Mouse (Mus musculus) E14TG2a.4 (cell line): ENCODE measurements around the gene Rnf144b.

Experiments used
- H3K27me3 ChIP-seq: 2 replicates; pipeline ENCODE4 v1.6.1; 2014; ENCODE audit warnings: low read length, control low read depth; ENCODE audit not compliant: insufficient read depth
- H3K36me3 ChIP-seq: 2 replicates; pipeline ENCODE4 v1.6.1; 2014; ENCODE audit warnings: low read length, control low read depth; ENCODE audit not compliant: insufficient read depth
- H3K4me1 ChIP-seq: replicated peaks from 2 replicates; pipeline ENCODE4 v1.6.1; 2014; ENCODE audit warnings: low read depth, low read length, control low read depth
- H3K4me3 ChIP-seq: replicated peaks from 2 replicates; pipeline ENCODE4 v1.5.1; 2014; ENCODE audit warnings: mild to moderate bottlenecking, low read length
- H3K9me3 ChIP-seq: 2 replicates; pipeline ENCODE4 v1.6.1; 2014; ENCODE audit warnings: low read length, control low read depth
- CTCF ChIP-seq: conservative IDR thresholded peaks from 2 replicates; pipeline ENCODE4 v1.5.1; 2014; ENCODE audit warnings: low read length
- NANOG ChIP-seq: IDR thresholded peaks from 2 replicates; pipeline ENCODE4 v1.6.1; 2014; ENCODE audit warnings: borderline replicate concordance, low read length, mixed read lengths
- POU5F1 ChIP-seq: IDR thresholded peaks from 2 replicates; pipeline ENCODE4 v1.6.1; 2014; ENCODE audit warnings: low read length, borderline replicate concordance

Rnf144b gene

GRCm38 (mm10) chr13:47172891-47173290, 50.4 kb downstream of the Rnf144b start:
- H3K36me3 ChIP-seq = no peaks in the 10 kb centered on the region
- H3K27me3 ChIP-seq = peaks cover under 1% of the 10 kb centered on the region; the same call in 1 of the 2 replicates
- H3K4me3 ChIP-seq = no peak overlapping the region
- H3K9me3 ChIP-seq = peaks cover 19% of the 10 kb centered on the region
- H3K4me1 ChIP-seq = peaks cover 14% of the 10 kb centered on the region
- TF ChIP-seq CTCF (no peak), POU5F1 (no peak), NANOG (no peak)

GRCm38 (mm10) chr13:47178182-47178581, 55.7 kb downstream of the Rnf144b start:
- TF ChIP-seq CTCF = no peak
- no peak for TF ChIP-seq NANOG
- TF ChIP-seq POU5F1 = no peak
- Histone ChIP-seq H3K27me3 (peaks cover 8% of the 10 kb centered on the region), H3K4me3 (no peak overlapping the region), H3K9me3 (no peaks in the 10 kb centered on the region), H3K36me3 (no peaks in the 10 kb centered on the region), H3K4me1 (no peaks in the 10 kb centered on the region)

GRCm38 (mm10) chr13:47180776-47181175, 58.3 kb downstream of the Rnf144b start:
- TF ChIP-seq CTCF = no peak
- no peak for TF ChIP-seq POU5F1
- no peak for TF ChIP-seq NANOG

GRCm38 (mm10) chr13:47182366-47182765, 59.9 kb downstream of the Rnf144b start:
- Histone ChIP-seq H3K4me1 (no peaks in the 10 kb centered on the region), H3K36me3 (no peaks in the 10 kb centered on the region), H3K4me3 (no peak overlapping the region), H3K9me3 (no peaks in the 10 kb centered on the region), H3K27me3 (peaks cover 11% of the 10 kb centered on the region)
- TF ChIP-seq POU5F1 (no peak), CTCF (no peak), NANOG (no peak)

More at GRCm38 (mm10) chr13:47180776-47181175, 58.3 kb downstream of the Rnf144b start:
- no peak overlapping the region for H3K4me3 ChIP-seq
- H3K27me3 ChIP-seq = peaks cover 11% of the 10 kb centered on the region
- no peaks in the 10 kb centered on the region for H3K9me3 ChIP-seq
- H3K36me3 ChIP-seq = no peaks in the 10 kb centered on the region
- H3K4me1 ChIP-seq = no peaks in the 10 kb centered on the region

GRCm38 (mm10) chr13:47183033-47183730, 60.7 kb downstream of the Rnf144b start:
- Histone ChIP-seq H3K4me1 (no peaks in the 10 kb centered on the region), H3K27me3 (peaks cover 7% of the 10 kb centered on the region), H3K9me3 (no peaks in the 10 kb centered on the region), H3K4me3 (no peak overlapping the region), H3K36me3 (no peaks in the 10 kb centered on the region)
- TF ChIP-seq CTCF = no peak
- no peak for TF ChIP-seq POU5F1
- no peak for TF ChIP-seq NANOG

GRCm38 (mm10) chr13:47183771-47184170, 61.3 kb downstream of the Rnf144b start:
- Histone ChIP-seq H3K36me3 (no peaks in the 10 kb centered on the region), H3K9me3 (no peaks in the 10 kb centered on the region), H3K4me3 (no peak overlapping the region), H3K27me3 (0 out of 2 replicates have a peak, but pooled peaks cover 2% of the 10 kb centered on the region), H3K4me1 (0 out of 2 replicates have a peak, but pooled peaks cover 2% of the 10 kb centered on the region)
- no peak for TF ChIP-seq POU5F1
- no peak for TF ChIP-seq NANOG
- no peak for TF ChIP-seq CTCF

GRCm38 (mm10) chr13:47187836-47188235, 65.4 kb downstream of the Rnf144b start:
- Histone ChIP-seq H3K4me1 (peaks cover 6% of the 10 kb centered on the region), H3K36me3 (no peaks in the 10 kb centered on the region), H3K9me3 (no peaks in the 10 kb centered on the region), H3K27me3 (peaks cover 15% of the 10 kb centered on the region), H3K4me3 (no peak overlapping the region)
- TF ChIP-seq CTCF = no peak
- TF ChIP-seq NANOG = no peak
- no peak for TF ChIP-seq POU5F1

GRCm38 (mm10) chr13:47189971-47190370, 67.5 kb downstream of the Rnf144b start:
- no peak overlapping the region for H3K4me3 ChIP-seq
- peaks cover 16% of the 10 kb centered on the region for H3K4me1 ChIP-seq

More at GRCm38 (mm10) chr13:47189971-47190370, 67.5 kb downstream of the Rnf144b start:
- H3K27me3 ChIP-seq = peaks cover 32% of the 10 kb centered on the region
- no peak for TF ChIP-seq NANOG
- no peak for TF ChIP-seq CTCF
- TF ChIP-seq POU5F1 = no peak
- 0 out of 2 replicates have a peak, but pooled peaks cover 1% of the 10 kb centered on the region for H3K9me3 ChIP-seq
- no peaks in the 10 kb centered on the region for H3K36me3 ChIP-seq
